Mouse (Mus musculus) intestine, embryonic 15.5 days (tissue): Measurements from ENCODE around the gene Rdh16f1. TPM values are rescaled to one million over a fixed set of nuclear protein-coding genes. Genes with fewer than 3 reads are reported as not detected.
A peak's percentile ranks its signal among the peaks of the same experiment; 100 is the strongest.
"Not testable (repeated sequence)": the region's sequence is repeated elsewhere in the genome, so short reads cannot be mapped to it uniquely, and the experiment has no call there.

Source experiments
- ATAC-seq: fragments of 200-750 bp; cut with Nextera tagmentation; 2 replicates; pipeline ENCODE4 v1.8.0; 2017; ENCODE audit warnings: moderate TSS enrichment, moderate library complexity
- H3K27ac ChIP-seq: fragments of 300-500 bp; sonication (generic); 2 replicates; pipeline ENCODE4 v1.5.1; 2015; ENCODE audit warnings: mild to moderate bottlenecking, inconsistent platforms
- H3K27me3 ChIP-seq: fragments of 300-500 bp; sonication (generic); replicated peaks from 2 replicates; pipeline ENCODE4 v1.6.1; 2015; ENCODE audit warnings: inconsistent platforms
- H3K36me3 ChIP-seq: fragments of 300-500 bp; sonication (generic); 2 replicates; pipeline ENCODE4 v1.6.1; 2015; ENCODE audit warnings: inconsistent platforms
- H3K4me1 ChIP-seq: fragments of 300-500 bp; sonication (generic); replicated peaks from 2 replicates; pipeline ENCODE4 v1.6.1; 2015; ENCODE audit warnings: inconsistent platforms
- H3K4me2 ChIP-seq: fragments of 300-500 bp; sonication (generic); replicated peaks from 2 replicates; pipeline ENCODE4 v1.6.1; 2015; ENCODE audit warnings: mild to moderate bottlenecking, inconsistent platforms
- H3K4me3 ChIP-seq: fragments of 300-500 bp; sonication (generic); replicated peaks from 2 replicates; pipeline ENCODE4 v1.5.1; 2015; ENCODE audit warnings: inconsistent platforms
- H3K9ac ChIP-seq: fragments of 300-500 bp; sonication (generic); 2 replicates; pipeline ENCODE4 v1.6.1; 2015; ENCODE audit warnings: inconsistent platforms
- H3K9me3 ChIP-seq: fragments of 300-500 bp; sonication (generic); 2 replicates; pipeline ENCODE4 v1.6.1; 2016; ENCODE audit warnings: inconsistent platforms
- WGBS: fragments of 180-500 bp; shearing (Covaris S2); methylation state at CpG from one replicate; pipeline ENCODE4 v1.1.7; 2015; 5-methylcytosine and 5-hydroxymethylcytosine counted together
- polyA plus RNA-seq: library from polyadenylated mRNA; unstranded; fragments of >200 nt; fragmentation: Nextera tagmentation; extraction: Ambion mirVana; gene quantifications from 2 replicates; pipeline ENCODE4 v1.2.1, GENCODE M21; 2015

The Rdh16f1 gene
- polyA plus RNA-seq, 1 experiment from 2014 or later: not detected

GRCm38 (mm10) chr10:127754566-127755166 is 4.9 kb upstream of the Rdh16f1 start:
- no peak overlapping the region for H3K27ac ChIP-seq
- H3K4me3 ChIP-seq: no peak overlapping the region
- H3K27me3 ChIP-seq: no peaks in the 10 kb centered on the region
- H3K36me3 ChIP-seq: no peaks in the 10 kb centered on the region
- no peak overlapping the region for H3K4me2 ChIP-seq
- H3K4me1 ChIP-seq: peaks cover 7% of the 10 kb centered on the region; the same call in 1 of the 2 replicates
- ATAC-seq: no peak
- no peaks in the 10 kb centered on the region for H3K9me3 ChIP-seq
- 67% methylated on average over 6 of the region's 6 CpGs for WGBS
- H3K9ac ChIP-seq: no peak overlapping the region

DNA sequence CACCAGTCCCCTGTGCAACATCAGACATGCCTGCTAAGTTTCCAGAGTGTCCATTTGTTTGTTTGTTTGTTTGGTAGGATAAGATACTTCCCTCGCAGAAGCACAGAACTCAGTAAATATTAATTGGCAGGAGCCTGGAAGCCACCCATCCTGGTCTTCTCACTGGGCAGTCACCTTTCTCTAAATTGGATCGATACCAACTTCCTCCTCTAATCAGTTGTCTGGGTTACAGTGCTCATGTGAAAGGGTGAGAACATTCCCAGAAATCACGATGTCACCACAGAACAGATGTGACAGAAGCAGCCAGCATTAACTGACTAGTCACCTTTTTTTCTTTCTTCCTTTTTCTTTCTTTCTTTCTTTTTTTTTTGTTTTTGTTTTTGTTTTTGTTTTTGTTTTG is 4.3 kb upstream of the Rdh16f1 start:
- H3K27me3 ChIP-seq: no peaks in the 10 kb centered on the region
- no peaks in the 10 kb centered on the region for H3K9me3 ChIP-seq
- H3K4me1 ChIP-seq: peaks cover 7% of the 10 kb centered on the region; the same call in 1 of the 2 replicates
- no peaks in the 10 kb centered on the region for H3K36me3 ChIP-seq
- WGBS: 65% methylated on average over 3 of the region's 3 CpGs
- H3K27ac ChIP-seq: no peak overlapping the region
- H3K4me2 ChIP-seq: no peak overlapping the region
- no peak for ATAC-seq
- H3K4me3 ChIP-seq: no peak overlapping the region
- H3K9ac ChIP-seq: no peak overlapping the region

DNA sequence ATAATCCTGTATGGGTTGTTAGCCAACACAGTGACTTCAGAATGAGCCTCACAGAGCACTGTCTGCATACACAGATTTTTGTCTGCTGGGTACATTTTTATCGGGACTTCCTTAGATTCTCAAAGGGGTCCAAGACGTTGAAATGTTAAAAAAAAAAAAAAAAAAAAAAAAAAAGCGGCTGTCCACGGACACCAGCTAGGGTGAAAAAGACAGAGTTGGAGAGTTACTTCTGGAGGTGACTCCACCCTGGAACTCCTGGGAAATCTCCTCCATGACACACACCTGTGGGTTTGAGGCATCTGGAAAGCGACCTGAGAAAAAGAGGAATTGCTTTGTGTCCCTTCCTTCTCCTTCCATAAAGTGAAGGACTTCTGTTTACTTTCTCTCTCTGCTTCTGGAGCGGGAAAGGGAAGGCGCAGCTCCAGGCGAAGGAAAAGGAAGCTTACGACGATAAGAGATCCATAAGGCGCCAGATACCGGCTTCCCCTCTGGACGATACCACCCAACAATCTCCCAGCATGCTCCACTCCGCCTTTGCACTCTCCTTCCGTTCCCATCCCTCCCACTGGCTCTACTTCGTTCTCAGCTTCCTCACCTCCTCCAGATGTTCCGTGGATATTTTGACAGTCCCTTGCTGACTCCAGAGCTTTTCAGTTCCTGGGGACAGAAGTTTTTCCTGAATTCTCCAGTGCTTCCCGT is 3.7 kb upstream of the Rdh16f1 start:
- H3K27ac ChIP-seq: peak overlapping the region; percentile 13; the same call in 1 of the 2 replicates
- H3K4me2 ChIP-seq: peak overlapping the region; percentile 54
- H3K9ac ChIP-seq: peak overlapping the region; percentile 34; the same call in 1 of the 2 replicates
- ATAC-seq: peak; percentile 60
- H3K36me3 ChIP-seq: no peaks in the 10 kb centered on the region
- H3K27me3 ChIP-seq: no peaks in the 10 kb centered on the region
- H3K4me3 ChIP-seq: peak overlapping the region; percentile 7
- 20% methylated on average over 18 of the region's 18 CpGs for WGBS
- no peaks in the 10 kb centered on the region for H3K9me3 ChIP-seq
- peaks cover 7% of the 10 kb centered on the region; the same call in 1 of the 2 replicates for H3K4me1 ChIP-seq

DNA sequence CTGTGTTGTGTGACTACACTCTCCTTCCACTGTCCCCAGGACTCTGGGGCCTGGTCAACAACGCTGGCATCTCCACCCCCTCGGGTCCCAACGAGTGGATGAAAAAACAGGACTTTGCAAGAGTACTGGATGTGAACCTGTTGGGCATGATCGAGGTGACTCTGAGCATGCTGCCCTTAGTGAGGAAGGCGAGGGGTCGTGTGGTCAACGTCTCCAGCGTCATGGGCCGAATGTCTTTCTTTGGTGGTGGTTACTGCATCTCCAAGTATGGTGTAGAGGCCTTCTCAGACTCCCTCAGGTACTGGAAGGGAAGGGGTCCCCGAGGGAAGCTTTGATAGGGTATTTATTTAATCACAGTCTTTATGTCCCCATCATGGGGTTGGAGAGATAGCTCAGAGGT is 3.3 kb downstream of the Rdh16f1 start:
- 87% methylated on average over 10 of the region's 10 CpGs for WGBS
- H3K4me3 ChIP-seq, H3K4me2 ChIP-seq, H3K36me3 ChIP-seq, H3K9ac ChIP-seq, ATAC-seq, H3K27ac ChIP-seq, H3K9me3 ChIP-seq, H3K4me1 ChIP-seq, H3K27me3 ChIP-seq: not testable (repeated sequence)

GRCm38 (mm10) chr10:127763914-127764680 is 4.5 kb downstream of the Rdh16f1 start:
- Histone ChIP-seq H3K4me3 (no peak overlapping the region), H3K4me2 (0 out of 2 replicates have a peak overlapping the region, but pooled peaks have one; percentile 3), H3K27ac (no peak overlapping the region), H3K27me3 (no peaks in the 10 kb centered on the region), H3K9me3 (no peaks in the 10 kb centered on the region), H3K9ac (no peak overlapping the region), H3K36me3 (no peaks in the 10 kb centered on the region), H3K4me1 (0 out of 2 replicates have a peak, but pooled peaks cover 6% of the 10 kb centered on the region)
- WGBS: 45% methylated on average over 12 of the region's 12 CpGs
- ATAC-seq: peak; percentile 76

- Histone ChIP-seq H3K9me3 (no peaks in the 10 kb centered on the region), H3K9ac (no peak overlapping the region), H3K4me2 (no peak overlapping the region), H3K4me1 (0 out of 2 replicates have a peak, but pooled peaks cover 6% of the 10 kb centered on the region), H3K4me3 (no peak overlapping the region), H3K27me3 (no peaks in the 10 kb centered on the region), H3K27ac (no peak overlapping the region), H3K36me3 (no peaks in the 10 kb centered on the region)
- no peak for ATAC-seq
- WGBS: 79% methylated on average over 1 of the region's 1 CpGs
Observed at GRCm38 (mm10) chr10:127766564-127766963, 7.0 kb downstream of the Rdh16f1 start.

GRCm38 (mm10) chr10:127776011-127776410 is 16.4 kb downstream of the Rdh16f1 start, which contains the start of gene Rdh9:
Gene Rdh9 (plus strand): TSS chr10:127776386.
- no peaks in the 10 kb centered on the region for H3K27me3 ChIP-seq
- H3K4me2 ChIP-seq: no peak within 1 kb of the TSS

DNA sequence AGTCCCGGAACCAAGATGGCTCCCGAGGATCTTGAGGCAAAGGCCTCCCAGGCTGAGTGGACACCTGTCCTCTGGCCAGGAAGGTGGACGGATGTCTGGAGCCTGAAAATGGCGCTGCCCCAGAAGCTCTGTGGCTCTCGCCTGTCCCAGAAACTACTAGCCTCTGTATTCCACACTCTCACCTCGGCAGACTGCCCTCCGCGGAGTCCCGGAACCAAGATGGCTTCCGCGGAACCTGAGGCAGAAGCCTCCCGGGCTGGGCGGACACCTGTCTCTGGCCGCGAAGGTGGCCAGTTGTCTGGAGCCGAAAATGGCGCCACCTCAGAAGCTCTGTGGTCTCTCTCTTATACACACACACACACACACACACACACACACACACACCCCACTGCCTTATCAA is 22.7 kb downstream of the Rdh16f1 start:
- H3K4me3 ChIP-seq, ATAC-seq, H3K4me2 ChIP-seq, H3K27me3 ChIP-seq, H3K27ac ChIP-seq, H3K9ac ChIP-seq, H3K4me1 ChIP-seq, H3K36me3 ChIP-seq, H3K9me3 ChIP-seq: not testable (repeated sequence)
- WGBS: 95% methylated on average over 17 of the region's 17 CpGs

More at GRCm38 (mm10) chr10:127776011-127776410, 16.4 kb downstream of the Rdh16f1 start, which contains the start of gene Rdh9:
- no peaks in the 10 kb centered on the region for H3K9me3 ChIP-seq
- H3K4me3 ChIP-seq: no peak within 1 kb of the TSS
- H3K9ac ChIP-seq: no peak within 1 kb of the TSS
- 59% methylated on average over 2 of the region's 2 CpGs for WGBS
- no peaks in the 10 kb centered on the region for H3K36me3 ChIP-seq
- no peaks in the 10 kb centered on the region for H3K4me1 ChIP-seq
- ATAC-seq: peak; percentile 34; the same call in 1 of the 2 replicates
- no peak within 1 kb of the TSS for H3K27ac ChIP-seq

- H3K9ac ChIP-seq, H3K9me3 ChIP-seq, H3K27ac ChIP-seq, H3K27me3 ChIP-seq, H3K4me1 ChIP-seq, H3K4me2 ChIP-seq, H3K36me3 ChIP-seq, H3K4me3 ChIP-seq, ATAC-seq: not testable (repeated sequence)
- 85% methylated on average over 1 of the region's 1 CpGs for WGBS
Observed at GRCm38 (mm10) chr10:127785411-127785810, 25.8 kb downstream of the Rdh16f1 start.

GRCm38 (mm10) chr10:127799295-127799694 is 39.7 kb downstream of the Rdh16f1 start:
- no peak overlapping the region for H3K4me3 ChIP-seq
- no peak overlapping the region for H3K9ac ChIP-seq
- no peak overlapping the region for H3K4me2 ChIP-seq
- ATAC-seq: no peak
- no peaks in the 10 kb centered on the region for H3K4me1 ChIP-seq
- H3K27ac ChIP-seq: no peak overlapping the region
- WGBS: 70% methylated on average over 1 of the region's 1 CpGs
- no peaks in the 10 kb centered on the region for H3K9me3 ChIP-seq
- H3K27me3 ChIP-seq: no peaks in the 10 kb centered on the region
- H3K36me3 ChIP-seq: no peaks in the 10 kb centered on the region

DNA sequence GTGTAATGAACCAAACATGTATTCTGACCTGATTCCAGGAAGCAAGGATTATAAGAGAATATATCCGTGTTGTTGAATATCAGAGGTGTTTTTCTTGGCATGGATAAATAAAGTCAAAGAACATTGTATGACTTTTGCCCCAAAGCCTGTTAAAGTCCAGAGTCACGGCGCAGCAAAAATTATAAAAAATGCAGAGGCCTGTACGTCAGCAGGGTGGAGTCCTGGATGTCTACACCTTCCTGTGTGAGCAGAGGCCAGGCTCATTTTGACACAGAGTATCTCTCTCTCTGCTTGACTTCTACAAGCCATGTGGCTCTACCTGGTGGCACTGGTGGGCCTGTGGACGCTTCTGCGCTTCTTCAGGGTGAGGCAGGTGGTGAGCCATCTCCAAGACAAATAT is 41.3 kb downstream of the Rdh16f1 start, which contains the start of gene Rdh16:
Gene Rdh16 (plus strand): TSS at position 262 of the 400 bp plus-strand sequence.
- Histone ChIP-seq H3K4me2 (no peak within 1 kb of the TSS), H3K9ac (no peak within 1 kb of the TSS), H3K27ac (no peak within 1 kb of the TSS), H3K4me1 (no peaks in the 10 kb centered on the region), H3K27me3 (no peaks in the 10 kb centered on the region), H3K9me3 (no peaks in the 10 kb centered on the region), H3K4me3 (no peak within 1 kb of the TSS), H3K36me3 (no peaks in the 10 kb centered on the region)
- WGBS: 84% methylated on average over 6 of the region's 6 CpGs
- ATAC-seq: no peak

DNA sequence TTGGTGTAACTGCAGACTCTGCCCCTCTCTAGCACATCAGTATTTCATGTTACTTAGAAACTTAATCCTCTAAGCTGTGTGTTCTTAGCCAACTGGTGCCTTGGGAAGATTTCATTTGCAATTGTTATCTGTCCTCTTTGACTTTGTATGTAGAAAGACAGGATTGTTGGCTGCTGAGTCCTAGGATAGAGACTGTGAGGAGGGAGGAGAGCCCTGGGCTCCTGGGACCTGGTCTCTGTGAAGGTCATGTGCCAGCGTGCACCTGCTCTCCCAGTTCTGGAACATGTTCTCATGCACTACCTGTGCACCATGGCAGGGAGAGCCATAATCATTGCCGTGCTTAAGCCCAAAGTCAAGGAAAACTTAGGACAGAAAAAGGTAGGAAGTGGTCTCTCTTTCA is 42.0 kb downstream of the Rdh16f1 start:
- Histone ChIP-seq H3K27me3 (no peaks in the 10 kb centered on the region), H3K36me3 (no peaks in the 10 kb centered on the region), H3K4me2 (no peak overlapping the region), H3K4me3 (no peak overlapping the region), H3K9me3 (no peaks in the 10 kb centered on the region), H3K9ac (no peak overlapping the region), H3K4me1 (no peaks in the 10 kb centered on the region), H3K27ac (no peak overlapping the region)
- ATAC-seq: no peak
- 83% methylated on average over 2 of the region's 2 CpGs for WGBS
